Mouse (Mus musculus) urinary bladder, postnatal 4 days (tissue): Measurements from ENCODE around the gene Itga11.

Source experiments
- DNase-seq, 2 experiments: peaks; one replicate each; pipeline ENCODE4 v3.0.0; 2021 to 2022; ENCODE audit warnings: low spot score in 2 of 2

Itga11 gene

GRCm38 (mm10) chr9:62684311-62684710 is 6.7 kb downstream of the Itga11 start:
- DNase-seq: no peak

DNA sequence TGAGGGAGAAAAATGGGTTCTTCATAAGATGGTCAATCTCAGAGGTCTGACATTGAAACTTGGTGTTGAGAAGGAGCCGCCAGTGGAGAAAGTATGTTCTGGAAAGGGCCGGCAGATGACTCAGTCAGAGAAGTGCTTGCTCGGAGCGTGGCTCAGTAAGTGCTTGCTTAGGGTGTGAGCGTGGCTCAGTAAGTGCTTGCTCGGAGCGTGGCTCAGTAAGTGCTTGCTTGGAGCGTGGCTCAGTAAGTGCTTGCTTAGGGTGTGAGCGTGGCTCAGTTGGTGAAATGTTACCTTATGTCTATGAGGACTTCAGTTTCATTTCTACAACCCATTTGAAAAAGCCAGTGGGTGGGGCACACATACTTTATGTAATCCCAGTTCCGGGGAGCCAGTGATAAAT is 12.1 kb downstream of the Itga11 start:
- DNase-seq: no peak

- no peak for DNase-seq
Measured at GRCm38 (mm10) chr9:62694054-62694453, 16.4 kb downstream of the Itga11 start.

- DNase-seq: no peak
Measured at GRCm38 (mm10) chr9:62695210-62695609, 17.6 kb downstream of the Itga11 start.

- no peak for DNase-seq
Measured at GRCm38 (mm10) chr9:62696799-62697198, 19.2 kb downstream of the Itga11 start.

GRCm38 (mm10) chr9:62707267-62707666 is 29.6 kb downstream of the Itga11 start:
- DNase-seq: no peak

DNA sequence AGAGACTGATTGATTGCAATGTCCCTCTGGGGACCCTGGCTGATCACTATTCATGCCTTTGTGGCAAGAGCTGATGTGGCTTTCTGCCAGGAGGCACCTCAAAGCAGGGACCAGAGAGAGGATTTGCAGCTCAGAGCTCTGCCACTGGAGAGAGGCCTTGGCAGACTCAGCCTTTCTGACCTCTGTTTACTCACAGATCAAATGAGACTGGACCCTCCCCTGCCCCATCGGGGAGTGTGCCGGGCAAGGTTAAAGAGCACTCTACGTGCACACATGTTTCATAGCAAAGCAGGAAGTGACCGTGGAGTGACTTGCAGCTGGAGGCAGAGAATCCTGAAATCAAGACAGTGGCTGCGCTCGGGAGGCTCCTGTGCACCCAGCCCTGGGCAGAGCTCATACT is 30.2 kb downstream of the Itga11 start:
- no peak for DNase-seq

DNA sequence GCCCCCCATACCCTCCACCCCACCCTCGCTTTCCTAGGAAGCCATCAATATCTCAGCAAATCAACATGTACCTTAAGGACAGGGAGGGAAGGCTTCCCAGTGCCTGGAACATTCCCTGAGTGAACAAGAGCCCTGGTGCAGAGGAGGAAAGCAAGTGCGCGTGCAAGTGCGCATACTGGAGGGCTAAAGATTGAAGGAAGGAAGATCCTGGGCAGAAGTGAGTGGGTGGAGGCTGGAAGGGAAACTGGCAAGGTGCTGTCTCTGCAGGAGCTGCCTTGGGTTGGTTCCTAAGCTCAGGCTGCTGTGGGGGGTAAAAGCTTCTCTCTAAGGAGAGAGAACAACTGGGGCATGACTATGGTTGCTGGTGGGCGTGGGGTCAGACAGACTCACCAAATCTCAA is 32.4 kb downstream of the Itga11 start:
- DNase-seq: no peak

DNA sequence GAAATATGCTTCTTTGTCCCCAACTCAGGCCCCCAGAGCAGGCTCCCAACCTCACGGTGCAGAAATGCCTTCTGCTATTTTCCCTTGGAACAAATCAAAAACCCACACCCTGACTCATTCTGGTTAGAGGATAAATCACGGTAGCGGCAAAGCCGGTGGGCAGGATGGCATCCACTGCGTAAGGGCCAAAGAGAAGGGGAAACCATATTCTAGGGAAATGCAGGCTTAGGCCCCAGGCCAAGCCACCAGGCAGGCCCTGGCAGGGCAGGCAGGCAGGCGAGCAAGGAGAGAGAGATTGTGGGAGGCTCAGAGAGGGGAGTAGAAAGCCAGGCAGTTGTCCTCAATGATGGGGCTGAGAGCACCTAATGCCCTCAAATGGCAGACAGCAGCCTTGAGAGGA is 34.7 kb downstream of the Itga11 start:
- DNase-seq: no peak

DNA sequence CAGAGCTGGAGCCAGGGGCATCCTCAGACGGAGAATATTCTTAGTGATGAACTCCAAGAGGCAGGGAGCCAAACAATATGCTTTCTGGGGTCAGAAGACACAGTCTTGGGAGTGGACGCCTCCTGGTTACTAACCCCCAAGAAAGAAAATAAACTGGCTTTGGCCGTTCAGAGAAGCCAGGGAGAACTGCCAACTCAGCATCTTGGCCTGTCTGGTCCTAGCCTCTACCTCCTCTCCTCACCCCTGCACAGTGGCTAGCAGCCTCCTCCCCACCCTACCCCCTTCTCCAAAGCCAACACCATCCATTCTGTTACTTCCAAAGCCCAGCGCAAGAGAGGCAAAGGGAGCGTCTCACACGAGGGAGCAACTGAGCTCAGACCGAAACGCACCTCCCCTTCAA is 35.4 kb downstream of the Itga11 start:
- DNase-seq: no peak

- no peak for DNase-seq
Measured at GRCm38 (mm10) chr9:62714336-62714735, 36.7 kb downstream of the Itga11 start.

- DNase-seq: no peak
Measured at GRCm38 (mm10) chr9:62717982-62718381, 40.4 kb downstream of the Itga11 start.

DNA sequence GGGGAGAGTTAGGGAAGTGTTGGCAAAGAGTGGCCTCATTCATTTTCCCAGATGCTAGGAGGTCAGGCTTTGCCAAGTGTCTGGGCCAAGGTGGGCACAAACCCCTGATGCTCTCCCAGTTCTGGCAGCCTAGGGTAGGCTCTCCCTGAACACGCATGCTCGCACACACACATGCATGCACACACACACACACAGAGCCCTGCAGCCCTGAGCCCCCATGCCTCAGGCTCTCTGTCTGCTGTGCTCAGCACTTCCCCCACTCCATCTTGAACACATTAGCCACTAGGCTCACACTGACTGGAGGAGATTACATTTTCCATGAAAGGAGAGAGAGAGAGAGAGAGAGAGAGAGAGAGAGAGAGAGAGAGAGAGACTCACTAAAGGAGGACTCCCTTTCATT is 44.2 kb downstream of the Itga11 start:
- no peak for DNase-seq

GRCm38 (mm10) chr9:62722716-62723115 is 45.1 kb downstream of the Itga11 start:
- DNase-seq: no peak

DNA sequence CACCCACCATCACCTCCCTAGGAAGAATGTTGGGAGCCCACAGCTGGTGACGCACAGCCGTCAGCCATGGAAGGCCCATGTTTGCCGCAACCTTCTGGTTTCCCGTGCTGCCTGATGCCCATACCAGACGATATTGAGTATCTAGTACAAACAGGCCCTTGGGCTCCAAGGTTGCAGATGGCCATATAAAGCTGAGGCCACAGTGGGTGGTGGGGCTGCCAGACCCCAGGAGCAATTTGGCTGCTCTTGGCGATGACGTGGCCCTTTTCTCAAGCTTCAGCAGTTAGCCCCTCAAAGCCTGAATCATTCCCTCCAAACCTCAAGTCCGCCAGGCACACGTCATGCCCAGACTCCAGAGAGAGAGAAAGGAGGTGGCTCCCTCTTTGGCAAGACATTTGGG is 46.5 kb downstream of the Itga11 start:
- DNase-seq: no peak

DNA sequence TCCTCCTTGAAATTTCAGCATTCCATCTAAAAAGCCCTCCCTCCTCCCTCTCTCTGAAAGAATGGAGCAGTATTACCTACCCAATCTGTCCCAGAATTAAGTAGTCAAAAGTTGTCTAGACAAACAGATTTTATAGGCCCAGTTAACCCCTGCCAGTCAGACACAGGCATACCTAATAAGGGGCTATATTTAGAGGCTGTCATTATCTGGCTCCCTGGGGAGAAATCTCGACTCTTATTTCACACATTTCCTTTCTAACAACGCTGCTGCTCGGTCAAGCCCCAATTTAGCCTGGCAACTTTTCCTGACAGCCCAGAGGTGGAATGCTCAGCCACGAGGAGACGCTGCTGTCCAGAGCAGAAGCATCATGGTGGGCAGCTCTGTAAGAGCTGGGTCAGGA is 47.6 kb downstream of the Itga11 start:
- DNase-seq: no peak

- no peak for DNase-seq
Measured at GRCm38 (mm10) chr9:62726472-62726871, 48.8 kb downstream of the Itga11 start.

GRCm38 (mm10) chr9:62744558-62745275 is 67.1 kb downstream of the Itga11 start:
- DNase-seq: no peak

GRCm38 (mm10) chr9:62746646-62747045 is 69.0 kb downstream of the Itga11 start:
- no peak for DNase-seq

DNA sequence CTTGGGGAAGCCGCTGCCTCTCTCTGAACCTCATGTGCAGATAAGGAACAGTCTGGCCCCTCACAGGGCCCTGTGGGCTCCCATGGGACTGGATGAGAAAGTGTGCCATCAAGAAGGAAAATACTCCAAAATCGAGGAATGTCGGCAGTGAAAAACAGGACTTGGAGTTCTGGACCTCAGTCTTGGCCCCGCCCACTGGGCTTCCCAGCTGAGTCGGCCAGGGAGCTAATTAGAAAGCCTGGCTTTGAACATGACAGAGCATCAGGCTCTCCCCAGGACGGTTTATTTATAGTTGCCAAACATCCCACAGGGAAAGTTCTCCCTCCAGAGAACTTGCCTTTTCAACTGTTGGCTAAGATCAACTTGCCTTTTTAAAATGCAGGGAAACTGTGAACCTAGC is 72.0 kb downstream of the Itga11 start:
- no peak for DNase-seq

GRCm38 (mm10) chr9:62750381-62750780 is 72.8 kb downstream of the Itga11 start:
- DNase-seq: no peak

DNA sequence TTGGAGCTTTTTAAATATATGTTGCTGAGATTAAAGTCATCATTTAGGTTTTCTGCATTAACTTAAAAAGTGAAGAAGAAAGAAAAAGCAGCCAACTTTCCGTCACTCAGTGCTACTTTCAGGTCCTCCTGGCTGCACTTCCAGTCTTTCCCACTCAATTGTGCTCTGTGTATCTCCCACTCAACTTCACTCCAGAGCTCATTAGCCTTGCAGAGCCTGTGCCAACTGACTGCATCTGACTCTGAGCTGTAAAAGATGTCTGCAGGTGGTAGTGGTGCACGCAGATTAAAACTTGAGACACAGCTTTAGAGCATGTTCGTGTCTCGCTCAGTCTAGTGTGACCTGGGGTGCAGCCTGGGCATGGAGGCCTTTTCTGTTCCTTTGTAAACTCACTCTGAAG is 80.7 kb downstream of the Itga11 start:
- DNase-seq: no peak

- no peak for DNase-seq
Measured at GRCm38 (mm10) chr9:62759601-62760000, 82.0 kb downstream of the Itga11 start.

DNA sequence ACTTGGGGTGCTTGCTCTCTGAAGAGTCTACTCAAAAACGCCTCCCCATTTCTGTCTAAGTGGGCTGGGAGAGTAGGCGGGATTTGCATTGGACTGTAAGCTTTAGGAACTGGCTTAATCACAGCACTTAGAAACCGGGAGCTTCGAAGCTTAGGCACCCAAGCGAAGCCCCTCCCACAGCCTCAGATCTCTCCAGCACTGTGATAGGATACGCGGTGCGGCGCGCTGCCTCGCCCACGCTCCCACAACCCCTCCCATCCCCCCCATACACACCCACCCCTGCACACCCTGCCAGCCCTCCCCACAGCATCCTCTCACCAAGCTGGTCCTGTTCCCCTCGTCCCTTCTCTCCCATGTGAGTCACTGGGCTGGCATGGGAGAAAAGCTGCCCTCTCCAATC is 85.9 kb downstream of the Itga11 start:
- DNase-seq: no peak
